Mouse (Mus musculus) heart, postnatal 14 days (tissue): Measurements from ENCODE around the gene Runx2. TPM values are rescaled to one million over a fixed set of nuclear protein-coding genes. Genes with fewer than 3 reads are reported as not detected.

Experiments used
- DNase-seq, 2 experiments: peaks; one replicate each; pipeline ENCODE4 v3.0.0; 2021 to 2022
- intact Hi-C: fragments of 180-260 bp; cut with DNase I; formaldehyde crosslinking; loops from one replicate; pipeline ENCODE4 v1.15.1; 2025
- total RNA-seq, 2 experiments: library from RNA; stranded (reverse); gene quantifications; 2 replicates each; pipeline ENCODE4 v1.2.3; 2021

Gene Runx2
- total RNA-seq, 2 experiments from 2014 or later, result 0.45 to 0.71 TPM

GRCm38 (mm10) chr17:44605749-44606148, 208.8 kb downstream of the Runx2 start:
- no peak for DNase-seq
- intact Hi-C loops, result no loop called here

GRCm38 (mm10) chr17:44603170-44603569, 211.4 kb downstream of the Runx2 start:
- intact Hi-C loops, result no loop called here
- no peak for DNase-seq

GRCm38 (mm10) chr17:44601317-44602021, 213.1 kb downstream of the Runx2 start:
- intact Hi-C loops, result no loop called here
- no peak for DNase-seq

GRCm38 (mm10) chr17:44599856-44600255, 214.7 kb downstream of the Runx2 start:
- intact Hi-C loops, result no loop called here
- DNase-seq, result no peak

- intact Hi-C loops, result no loop called here
- no peak for DNase-seq
Measured at GRCm38 (mm10) chr17:44599132-44599531, 215.5 kb downstream of the Runx2 start.

- intact Hi-C loops, result no loop called here
- peak; percentile 14 to 21 for DNase-seq
Measured at GRCm38 (mm10) chr17:44597918-44598504, 216.6 kb downstream of the Runx2 start.

GRCm38 (mm10) chr17:44592737-44593090, 221.9 kb downstream of the Runx2 start:
- DNase-seq, result no peak
- intact Hi-C loops, result no loop called here

- intact Hi-C loops, result no loop called here
Measured at GRCm38 (mm10) chr17:44592067-44592736, 222.4 kb downstream of the Runx2 start.

GRCm38 (mm10) chr17:44588470-44588869, 226.1 kb downstream of the Runx2 start:
- intact Hi-C loops, result no loop called here
- no peak for DNase-seq

More at GRCm38 (mm10) chr17:44592067-44592736, 222.4 kb downstream of the Runx2 start:
- no peak for DNase-seq

GRCm38 (mm10) chr17:44588020-44588419, 226.6 kb downstream of the Runx2 start:
- intact Hi-C loops, result no loop called here
- DNase-seq, result no peak

GRCm38 (mm10) chr17:44586196-44586595, 228.4 kb downstream of the Runx2 start:
- intact Hi-C loops, result no loop called here
- DNase-seq, result no peak

GRCm38 (mm10) chr17:44584781-44585180, 229.8 kb downstream of the Runx2 start:
- intact Hi-C loops, result no loop called here
- DNase-seq, result no peak

GRCm38 (mm10) chr17:44577791-44578190, 236.8 kb downstream of the Runx2 start:
- intact Hi-C loops, result no loop called here
- no peak for DNase-seq

GRCm38 (mm10) chr17:44570899-44571298, 243.7 kb downstream of the Runx2 start:
- intact Hi-C loops, result no loop called here
- DNase-seq, result no peak

- intact Hi-C loops, result no loop called here
- no peak for DNase-seq
Measured at GRCm38 (mm10) chr17:44569020-44569621, 245.5 kb downstream of the Runx2 start.

- no peak for DNase-seq
- intact Hi-C loops, result no loop called here
Measured at GRCm38 (mm10) chr17:44566992-44567391, 247.6 kb downstream of the Runx2 start.

GRCm38 (mm10) chr17:44565884-44566515, 248.6 kb downstream of the Runx2 start:
- intact Hi-C loops, result no loop called here
- DNase-seq, result no peak

- DNase-seq, result peak in 1 of 2 experiments; percentile 5
- intact Hi-C loops, result no loop called here
Measured at GRCm38 (mm10) chr17:44565311-44565831, 249.2 kb downstream of the Runx2 start.

GRCm38 (mm10) chr17:44564611-44565198, 249.9 kb downstream of the Runx2 start:
- intact Hi-C loops, result no loop called here
- no peak for DNase-seq

- intact Hi-C loops, result no loop called here
Measured at GRCm38 (mm10) chr17:44560016-44560415, 254.6 kb downstream of the Runx2 start.

More at GRCm38 (mm10) chr17:44560016-44560415, 254.6 kb downstream of the Runx2 start:
- DNase-seq, result no peak
